Mouse (Mus musculus): ENCODE measurements around the gene Ntrk1. TPM values are rescaled to one million over a fixed set of nuclear protein-coding genes. Genes with fewer than 3 reads are reported as not detected.

Gene Ntrk1
- polyA plus RNA-seq, 1 experiment from 2014 or later = 0.40 TPM

- H3K27me3 ChIP-seq = peaks cover 37% of the 10 kb centered on the region
- WGBS = 51% methylated on average over 5 of the region's 5 CpGs
- no peak for ATAC-seq (replicated peaks; ENCODE audit: insufficient number of reproducible peaks, insufficient read depth, low FRiP score, low read depth)
- H3K9me3 ChIP-seq (replicated peaks) = no peaks in the 10 kb centered on the region
- no peak overlapping the region for H3K9ac ChIP-seq
- no peak overlapping the region for H3K27ac ChIP-seq
- H3K36me3 ChIP-seq = no peaks in the 10 kb centered on the region
- H3K4me3 ChIP-seq = no peak overlapping the region
- H3K4me1 ChIP-seq (replicated peaks) = peaks cover 19% of the 10 kb centered on the region
- no peak overlapping the region for H3K4me2 ChIP-seq
Observed at GRCm38 (mm10) chr3:87785156-87785555, 9.8 kb downstream of the Ntrk1 start.

DNA sequence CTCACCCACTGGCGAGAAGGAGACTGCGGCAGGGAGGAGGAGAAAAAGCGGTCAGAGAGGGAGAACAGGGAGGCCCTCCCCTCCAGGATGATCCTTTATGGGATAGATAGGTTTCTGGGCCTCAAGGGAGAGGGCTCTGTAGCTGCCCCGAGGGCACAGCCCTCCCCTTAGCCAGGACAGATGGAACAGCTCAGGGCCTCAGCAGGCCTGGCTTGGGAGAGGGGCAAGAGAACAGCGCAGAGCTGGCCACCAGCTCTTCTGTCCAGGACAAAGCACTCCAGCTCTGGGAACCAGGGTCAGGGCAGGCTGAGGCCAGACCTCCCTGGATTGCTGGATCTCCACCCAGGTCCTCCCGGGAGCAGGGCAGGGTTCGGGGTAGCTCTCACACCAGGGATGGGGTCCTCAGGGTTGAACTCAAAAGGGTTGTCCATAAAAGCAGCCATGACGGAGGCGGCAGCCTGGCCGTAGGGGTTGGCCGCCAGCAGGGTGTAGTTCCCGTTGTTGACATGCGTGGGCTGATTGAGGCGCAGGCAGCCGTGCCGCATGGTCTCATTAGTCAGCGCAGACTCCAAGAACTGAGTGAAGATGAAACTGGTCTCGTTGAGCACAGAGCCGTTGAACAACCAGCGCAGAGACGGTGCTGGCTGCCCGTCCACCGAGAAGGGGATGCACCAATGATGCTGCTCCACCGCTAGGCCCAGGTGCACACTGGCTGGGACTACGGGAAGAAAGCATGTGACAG lies 11.5 kb downstream of the Ntrk1 start:
- H3K27me3 ChIP-seq = peaks cover 46% of the 10 kb centered on the region
- 83% methylated on average over 25 of the region's 25 CpGs for WGBS
- H3K27ac ChIP-seq = no peak overlapping the region
- H3K4me3 ChIP-seq = no peak overlapping the region
- no peak overlapping the region for H3K9ac ChIP-seq
- peaks cover 15% of the 10 kb centered on the region for H3K4me1 ChIP-seq (replicated peaks)
- no peak for ATAC-seq (replicated peaks; ENCODE audit: insufficient number of reproducible peaks, insufficient read depth, low FRiP score, low read depth)
- H3K36me3 ChIP-seq = no peaks in the 10 kb centered on the region
- no peak overlapping the region for H3K4me2 ChIP-seq
- no peaks in the 10 kb centered on the region for H3K9me3 ChIP-seq (replicated peaks)

- peaks cover 83% of the 10 kb centered on the region for H3K27me3 ChIP-seq
- no peak overlapping the region for H3K4me2 ChIP-seq
- no peak for ATAC-seq (replicated peaks; ENCODE audit: insufficient number of reproducible peaks, insufficient read depth, low FRiP score, low read depth)
- H3K9ac ChIP-seq = no peak overlapping the region
- H3K27ac ChIP-seq = no peak overlapping the region
- WGBS = 41% methylated on average over 2 of the region's 2 CpGs
- H3K36me3 ChIP-seq = no peaks in the 10 kb centered on the region
- H3K4me3 ChIP-seq = no peak overlapping the region
- H3K4me1 ChIP-seq (replicated peaks) = 0 out of 2 replicates have a peak, but pooled peaks cover 6% of the 10 kb centered on the region
- no peaks in the 10 kb centered on the region for H3K9me3 ChIP-seq (replicated peaks)
Observed at GRCm38 (mm10) chr3:87779086-87779485, 15.9 kb downstream of the Ntrk1 start.

DNA sequence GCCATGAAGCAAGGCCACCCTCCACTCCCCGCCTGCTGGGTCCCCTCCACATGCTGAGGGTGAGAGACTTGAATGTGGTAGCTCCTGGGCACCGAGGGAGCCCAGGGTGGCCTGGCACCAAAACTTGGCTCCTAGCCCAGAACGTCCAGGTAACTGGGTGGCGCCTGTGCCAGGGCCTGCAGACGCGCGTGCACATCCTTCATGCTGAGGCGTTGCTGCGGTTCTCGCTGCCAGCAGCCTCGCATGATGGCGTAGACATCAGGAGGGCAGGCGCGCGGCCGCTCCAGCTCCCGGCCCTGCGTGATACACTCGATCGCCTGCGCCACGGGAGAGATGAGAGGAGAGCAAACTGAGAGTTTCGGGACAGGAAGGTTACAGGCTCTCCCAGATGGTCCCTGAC lies 16.7 kb downstream of the Ntrk1 start:
- Histone ChIP-seq H3K27ac (no peak overlapping the region), H3K9ac (no peak overlapping the region), H3K4me2 (no peak overlapping the region), H3K36me3 (no peaks in the 10 kb centered on the region), H3K4me3 (no peak overlapping the region), H3K4me1 (replicated peaks) (0 out of 2 replicates have a peak, but pooled peaks cover 6% of the 10 kb centered on the region), H3K9me3 (replicated peaks) (no peaks in the 10 kb centered on the region), H3K27me3 (peaks cover 88% of the 10 kb centered on the region)
- 50% methylated on average over 23 of the region's 23 CpGs for WGBS
- no peak for ATAC-seq (replicated peaks; ENCODE audit: insufficient number of reproducible peaks, insufficient read depth, low FRiP score, low read depth)

GRCm38 (mm10) chr3:87771088-87771487 lies 23.9 kb downstream of the Ntrk1 start:
- H3K4me1 ChIP-seq (replicated peaks) = peaks cover 15% of the 10 kb centered on the region
- H3K4me2 ChIP-seq = no peak overlapping the region
- no peak for ATAC-seq (replicated peaks; ENCODE audit: insufficient number of reproducible peaks, insufficient read depth, low FRiP score, low read depth)
- H3K9ac ChIP-seq = no peak overlapping the region
- 40% methylated on average over 6 of the region's 6 CpGs for WGBS
- H3K36me3 ChIP-seq = no peaks in the 10 kb centered on the region
- peaks cover 48% of the 10 kb centered on the region for H3K27me3 ChIP-seq
- no peaks in the 10 kb centered on the region for H3K9me3 ChIP-seq (replicated peaks)
- no peak overlapping the region for H3K27ac ChIP-seq
- H3K4me3 ChIP-seq = no peak overlapping the region

GRCm38 (mm10) chr3:87770280-87770679 lies 24.7 kb downstream of the Ntrk1 start:
- 2% methylated on average over 4 of the region's 4 CpGs for WGBS
- H3K4me3 ChIP-seq = no peak overlapping the region
- peaks cover 21% of the 10 kb centered on the region for H3K4me1 ChIP-seq (replicated peaks)
- H3K9me3 ChIP-seq (replicated peaks) = no peaks in the 10 kb centered on the region
- H3K27ac ChIP-seq = no peak overlapping the region
- no peaks in the 10 kb centered on the region for H3K36me3 ChIP-seq
- no peak for ATAC-seq (replicated peaks; ENCODE audit: insufficient number of reproducible peaks, insufficient read depth, low FRiP score, low read depth)
- H3K27me3 ChIP-seq = peaks cover 41% of the 10 kb centered on the region
- no peak overlapping the region for H3K9ac ChIP-seq
- no peak overlapping the region for H3K4me2 ChIP-seq

DNA sequence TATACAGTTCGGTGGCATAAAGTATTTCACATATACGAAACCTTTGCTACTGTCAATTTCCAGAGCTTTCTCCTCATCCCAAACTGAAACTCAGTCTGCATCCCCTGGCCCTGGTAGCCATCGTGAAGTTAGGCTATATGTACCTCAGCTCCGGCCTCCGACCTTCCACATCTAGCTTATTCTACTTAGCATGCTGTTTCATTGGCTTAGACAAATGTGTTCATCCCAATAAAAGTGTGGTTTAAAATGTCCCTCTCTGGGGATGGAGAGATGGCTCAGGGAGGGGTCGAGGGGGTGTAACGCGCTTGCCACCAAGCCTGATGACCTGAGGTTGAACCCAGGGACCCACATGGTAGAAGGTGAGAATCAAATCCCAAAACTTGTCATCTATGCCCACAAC lies 25.5 kb downstream of the Ntrk1 start:
- no peak for ATAC-seq (replicated peaks; ENCODE audit: insufficient number of reproducible peaks, insufficient read depth, low FRiP score, low read depth)
- Histone ChIP-seq H3K4me1 (replicated peaks) (peaks cover 29% of the 10 kb centered on the region), H3K9ac (no peak overlapping the region), H3K27ac (no peak overlapping the region), H3K9me3 (replicated peaks) (no peaks in the 10 kb centered on the region), H3K36me3 (no peaks in the 10 kb centered on the region), H3K4me3 (no peak overlapping the region), H3K27me3 (peaks cover 34% of the 10 kb centered on the region), H3K4me2 (no peak overlapping the region; the same call in 1 of the 2 replicates)
- 78% methylated on average over 8 of the region's 8 CpGs for WGBS

DNA sequence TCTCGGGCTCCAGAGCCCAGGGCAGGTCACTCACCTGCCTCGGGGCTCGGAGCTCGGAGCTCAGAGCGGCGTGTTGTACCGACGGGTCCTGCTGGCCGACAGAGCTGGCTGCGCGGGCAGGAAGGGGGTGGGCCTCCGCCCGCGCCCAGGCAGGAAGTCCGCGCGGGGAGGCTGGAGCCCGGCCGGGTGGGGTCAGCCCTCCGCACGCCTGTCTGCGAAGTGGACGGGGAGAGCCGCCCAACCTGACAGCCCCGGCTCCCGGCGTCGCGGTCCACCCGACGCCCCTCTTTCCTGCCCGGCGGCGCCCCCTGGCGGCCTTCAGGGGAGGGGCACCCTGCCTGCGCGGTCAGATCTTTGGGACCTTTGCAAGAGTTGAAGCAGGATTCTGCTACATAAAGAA lies 26.1 kb downstream of the Ntrk1 start:
- WGBS = under 1% methylated on average over 36 of the region's 37 CpGs
- peak; percentile 76 for ATAC-seq (replicated peaks; ENCODE audit: insufficient number of reproducible peaks, insufficient read depth, low FRiP score, low read depth)
- Histone ChIP-seq H3K9me3 (replicated peaks) (no peaks in the 10 kb centered on the region), H3K4me3 (peak overlapping the region; percentile 58), H3K4me2 (peak overlapping the region; percentile 74), H3K27ac (peak overlapping the region; percentile 78), H3K4me1 (replicated peaks) (peaks cover 36% of the 10 kb centered on the region), H3K9ac (peak overlapping the region; percentile 55), H3K27me3 (peaks cover 28% of the 10 kb centered on the region), H3K36me3 (no peaks in the 10 kb centered on the region)

GRCm38 (mm10) chr3:87768431-87768830 lies 26.5 kb downstream of the Ntrk1 start:
- WGBS = 38% methylated on average over 6 of the region's 6 CpGs
- no peaks in the 10 kb centered on the region for H3K9me3 ChIP-seq (replicated peaks)
- peak overlapping the region; percentile 78 for H3K27ac ChIP-seq
- H3K36me3 ChIP-seq = no peaks in the 10 kb centered on the region
- H3K27me3 ChIP-seq = peaks cover 23% of the 10 kb centered on the region
- peak overlapping the region; percentile 74 for H3K4me2 ChIP-seq
- H3K4me1 ChIP-seq (replicated peaks) = peaks cover 40% of the 10 kb centered on the region
- H3K9ac ChIP-seq = peak overlapping the region; percentile 55
- no peak for ATAC-seq (replicated peaks; ENCODE audit: insufficient number of reproducible peaks, insufficient read depth, low FRiP score, low read depth)
- peak overlapping the region; percentile 58 for H3K4me3 ChIP-seq

DNA sequence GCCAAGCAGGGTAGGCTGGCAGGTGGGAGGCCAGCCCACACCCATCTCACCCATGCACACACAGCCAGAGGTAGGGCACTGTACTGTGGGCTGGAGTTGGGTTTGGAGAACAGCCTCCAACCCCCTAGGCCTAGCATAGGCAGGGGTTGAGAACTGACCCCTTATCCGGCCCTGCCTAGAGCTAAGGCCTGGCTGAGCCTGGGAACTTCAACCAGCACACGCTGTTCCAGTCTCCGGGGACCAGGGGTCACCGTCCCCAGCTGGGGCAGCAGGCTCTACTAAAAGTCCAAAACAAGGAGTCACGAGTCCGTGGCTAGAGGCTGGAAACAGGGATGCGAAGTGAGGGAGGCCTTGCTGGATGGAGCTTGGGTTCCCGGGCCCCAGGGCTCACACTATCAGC lies 27.2 kb downstream of the Ntrk1 start:
- Histone ChIP-seq H3K27me3 (peaks cover 17% of the 10 kb centered on the region), H3K27ac (peak overlapping the region; percentile 78), H3K4me1 (replicated peaks) (peaks cover 45% of the 10 kb centered on the region), H3K9ac (peak overlapping the region; percentile 55), H3K36me3 (no peaks in the 10 kb centered on the region), H3K4me3 (peak overlapping the region; percentile 58), H3K4me2 (peak overlapping the region; percentile 74), H3K9me3 (replicated peaks) (no peaks in the 10 kb centered on the region)
- 68% methylated on average over 8 of the region's 8 CpGs for WGBS
- ATAC-seq (replicated peaks; ENCODE audit: insufficient number of reproducible peaks, insufficient read depth, low FRiP score, low read depth) = no peak

DNA sequence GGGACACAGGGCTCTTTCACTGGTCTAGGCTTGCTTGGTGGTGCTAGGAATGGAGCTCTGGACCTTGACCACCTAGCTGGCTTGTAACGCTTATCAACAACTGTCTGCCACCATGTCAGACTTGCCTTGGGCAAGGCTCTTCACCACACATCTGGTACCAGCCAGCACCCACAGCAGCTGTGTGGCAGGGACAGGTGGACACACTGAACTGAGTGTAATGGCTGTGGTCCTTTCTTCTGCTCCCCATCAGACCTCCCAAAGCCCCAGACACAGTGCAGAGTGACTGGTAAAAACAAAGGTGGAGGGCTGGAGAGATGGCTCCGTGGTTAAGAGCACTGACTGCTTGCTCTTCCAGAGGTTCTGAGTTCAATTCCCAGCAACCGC lies 28.7 kb downstream of the Ntrk1 start:
- no peaks in the 10 kb centered on the region for H3K9me3 ChIP-seq (replicated peaks)
- peak overlapping the region; percentile 56 for H3K4me2 ChIP-seq
- peaks cover 4% of the 10 kb centered on the region; the same call in 1 of the 2 replicates for H3K27me3 ChIP-seq
- H3K36me3 ChIP-seq = no peaks in the 10 kb centered on the region
- WGBS = 84% methylated on average over 3 of the region's 3 CpGs
- H3K9ac ChIP-seq = no peak overlapping the region
- ATAC-seq (replicated peaks; ENCODE audit: insufficient number of reproducible peaks, insufficient read depth, low FRiP score, low read depth) = no peak
- peak overlapping the region; percentile 82 for H3K27ac ChIP-seq
- H3K4me3 ChIP-seq = peak overlapping the region; percentile 58; the same call in 1 of the 2 replicates
- H3K4me1 ChIP-seq (replicated peaks) = peaks cover 60% of the 10 kb centered on the region

Measured in heart, embryonic 15.5 days (tissue).